Mouse (Mus musculus) cerebellum, postnatal 4 days (tissue): ENCODE measurements around the gene Cuedc1.

Experiments
- DNase-seq, 2 experiments: peaks; one replicate each; pipeline ENCODE4 v3.0.0; 2022; ENCODE audit warnings: low spot score in 2 of 2, mixed read lengths in 1 of 2

Cuedc1 gene

DNA sequence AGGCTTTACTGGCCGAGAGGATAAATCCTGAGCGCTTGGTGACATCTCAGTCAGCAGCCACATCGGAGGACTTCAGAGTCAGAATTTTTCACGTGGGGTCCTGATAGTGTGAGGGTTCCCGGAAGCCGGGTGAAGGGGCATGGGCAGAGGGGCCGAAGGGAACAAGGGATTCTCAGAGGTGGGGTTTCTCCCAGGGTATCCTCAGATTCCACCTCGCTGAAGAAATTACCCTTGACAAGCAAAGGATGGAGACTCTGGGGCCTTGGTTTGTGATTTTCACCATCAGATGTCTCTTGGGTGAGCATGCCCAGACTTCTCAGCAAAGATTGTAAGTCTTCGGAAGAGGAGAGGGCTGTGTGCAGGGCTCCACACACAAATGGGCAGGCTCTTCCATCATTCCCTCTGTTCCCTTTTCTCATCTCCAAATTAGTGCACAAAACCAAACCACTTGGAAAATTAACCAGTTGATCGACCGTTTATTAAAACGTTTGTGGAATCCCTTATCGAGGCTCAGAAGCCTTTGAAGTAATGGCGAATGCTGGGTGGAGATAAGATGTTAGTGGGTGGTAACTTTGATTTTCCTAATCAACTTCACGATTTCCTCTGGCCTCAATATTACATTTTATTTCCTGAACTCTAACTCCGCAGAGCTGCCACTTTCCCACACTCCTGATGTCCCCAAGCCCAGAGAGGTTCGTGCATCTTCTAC is at the start of gene Cuedc1:
Cuedc1 (plus strand) TSS at position 38 of the 709 bp plus-strand sequence.
- DNase-seq = no peak

DNA sequence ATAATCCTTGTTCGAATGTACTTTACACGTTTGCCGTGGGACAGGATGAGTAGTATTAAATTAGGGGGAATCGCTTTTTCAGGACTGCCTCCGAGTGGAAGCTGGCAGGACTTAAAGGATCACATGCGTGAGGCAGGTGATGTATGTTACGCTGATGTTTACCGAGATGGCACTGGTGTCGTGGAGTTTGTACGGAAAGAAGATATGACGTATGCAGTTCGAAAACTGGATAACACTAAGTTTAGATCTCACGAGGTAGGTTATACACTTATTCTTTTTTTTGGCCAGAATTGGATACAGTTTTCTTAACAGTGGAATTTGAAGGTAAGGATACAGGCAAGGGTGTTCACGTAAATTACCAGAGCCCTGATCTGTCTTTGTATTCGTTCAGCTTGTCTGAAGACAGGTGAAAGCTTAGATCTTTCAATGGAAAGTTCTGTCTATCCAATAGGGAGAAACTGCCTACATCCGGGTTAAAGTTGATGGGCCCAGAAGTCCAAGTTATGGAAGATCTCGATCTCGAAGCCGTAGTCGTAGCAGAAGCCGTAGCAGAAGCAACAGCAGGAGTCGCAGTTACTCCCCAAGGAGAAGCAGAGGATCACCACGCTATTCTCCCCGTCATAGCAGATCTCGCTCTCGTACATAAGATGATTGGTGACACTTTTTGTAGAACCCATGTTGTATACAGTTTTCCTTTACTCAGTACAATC is 48.7 kb upstream of the Cuedc1 start:
- no peak for DNase-seq

DNA sequence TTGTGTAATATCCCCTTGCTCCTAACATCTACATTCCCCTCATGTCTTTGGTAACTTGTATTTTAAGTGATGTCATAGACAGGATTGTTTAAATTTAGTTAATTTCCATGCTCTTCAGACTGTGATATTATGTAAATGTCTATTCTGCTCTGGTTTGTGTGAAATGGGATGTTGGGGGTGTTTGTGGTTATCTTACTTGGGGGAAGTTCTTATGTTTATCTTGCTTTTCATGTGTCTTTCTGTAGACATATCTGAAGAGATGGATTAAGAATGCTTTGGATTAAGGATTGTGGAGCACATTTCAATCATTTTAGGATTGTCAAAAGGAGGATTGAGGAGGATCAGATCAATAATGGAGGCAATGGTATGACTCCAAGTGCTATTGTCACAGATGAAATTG is 48.1 kb upstream of the Cuedc1 start:
- no peak for DNase-seq

DNA sequence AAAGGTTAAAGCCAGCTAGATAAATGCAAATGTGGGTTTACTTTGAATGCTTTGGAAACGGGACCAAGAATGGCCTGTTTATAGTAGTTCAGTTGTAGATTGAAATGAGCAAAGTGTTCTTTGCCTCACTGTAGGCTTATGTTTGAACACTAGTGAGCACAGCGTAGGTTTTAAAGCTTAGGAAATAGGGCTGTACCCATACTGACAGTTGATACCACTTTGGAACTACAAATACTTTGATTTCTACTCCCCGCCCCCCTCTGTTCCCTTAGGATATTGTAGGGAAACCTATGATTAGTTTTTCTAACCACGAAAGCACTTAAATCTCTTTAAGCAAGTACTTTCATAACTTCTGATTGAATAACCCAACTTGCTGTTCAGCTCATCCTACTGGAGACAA is 45.2 kb upstream of the Cuedc1 start:
- DNase-seq = no peak

DNA sequence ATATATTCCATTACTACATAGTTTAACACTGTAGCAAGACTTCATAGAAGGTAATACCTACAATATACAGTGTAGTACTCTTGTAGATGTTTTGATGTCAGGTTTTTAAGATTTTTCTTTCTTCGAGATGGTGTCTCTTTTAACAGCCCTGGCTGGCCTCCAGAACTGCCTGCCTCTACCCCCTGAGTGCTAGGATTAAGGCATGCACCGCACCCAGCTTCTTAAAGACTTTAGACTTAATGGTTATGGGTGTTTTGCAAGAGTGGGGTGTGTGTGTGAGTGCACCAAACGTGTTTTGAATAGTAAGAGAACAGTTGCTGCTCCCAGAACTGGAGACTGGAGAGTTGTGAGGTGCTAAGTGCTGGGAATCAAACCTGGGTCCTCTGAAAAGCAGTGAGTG is 44.0 kb upstream of the Cuedc1 start:
- DNase-seq = no peak

DNA sequence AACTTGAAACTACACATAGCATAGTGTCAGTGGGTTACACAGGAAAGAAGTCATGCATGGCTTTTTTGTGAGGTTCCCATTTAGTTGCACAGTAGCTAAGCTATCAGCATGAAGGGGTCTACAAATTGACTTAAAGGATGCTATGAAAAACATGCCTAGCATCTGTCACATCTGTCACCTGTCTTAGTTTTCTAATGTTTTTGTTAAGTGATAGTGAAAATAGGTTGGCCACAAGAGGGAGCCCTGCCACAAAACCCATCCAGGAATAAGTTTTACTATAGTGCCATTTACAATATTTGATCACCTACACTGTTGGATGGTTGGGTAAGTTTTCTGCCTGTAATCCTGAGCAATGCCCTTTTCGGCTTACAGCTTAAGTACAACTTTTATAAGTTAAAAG is 43.3 kb upstream of the Cuedc1 start:
- peak in 1 of 2 experiments; percentile 47 for DNase-seq

DNA sequence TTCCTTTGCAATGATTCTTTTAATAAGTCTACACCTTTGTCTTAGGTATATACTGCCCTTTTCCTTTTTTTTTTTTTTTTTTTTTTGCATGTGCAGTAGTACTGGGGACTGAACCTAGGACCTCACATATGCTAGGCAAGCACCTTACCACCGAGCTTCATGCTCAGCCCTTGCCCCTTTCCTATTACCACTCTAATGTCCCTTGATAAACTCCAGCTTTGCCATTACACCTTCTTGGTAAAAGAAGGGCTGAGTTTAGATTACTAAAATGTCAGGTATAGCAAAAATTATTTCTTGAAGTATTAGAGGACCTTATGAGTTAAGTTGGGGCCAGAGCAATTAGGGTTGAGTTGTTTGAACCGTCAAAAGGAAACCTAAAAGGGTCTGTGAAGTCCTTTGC is 42.1 kb upstream of the Cuedc1 start:
- DNase-seq = no peak

DNA sequence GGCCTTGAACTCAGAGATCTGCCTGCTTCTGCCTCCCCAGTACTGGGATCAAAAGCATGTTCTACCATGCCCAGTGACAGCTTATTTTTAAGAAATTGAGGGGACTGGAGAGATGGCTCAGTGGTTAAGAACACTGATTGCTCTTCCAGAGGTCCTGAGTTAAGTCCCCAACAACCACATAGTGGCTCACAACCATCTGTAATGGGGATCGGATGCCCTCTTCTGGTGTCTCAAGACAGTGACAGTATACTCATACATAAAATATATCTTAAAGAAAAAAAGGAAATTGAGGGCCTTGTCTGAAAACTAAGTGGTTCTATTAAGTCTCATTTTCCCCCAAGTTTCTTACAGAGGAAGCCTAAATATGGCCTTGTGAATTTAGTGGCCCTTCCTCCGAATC is 40.1 kb upstream of the Cuedc1 start:
- no peak for DNase-seq

DNA sequence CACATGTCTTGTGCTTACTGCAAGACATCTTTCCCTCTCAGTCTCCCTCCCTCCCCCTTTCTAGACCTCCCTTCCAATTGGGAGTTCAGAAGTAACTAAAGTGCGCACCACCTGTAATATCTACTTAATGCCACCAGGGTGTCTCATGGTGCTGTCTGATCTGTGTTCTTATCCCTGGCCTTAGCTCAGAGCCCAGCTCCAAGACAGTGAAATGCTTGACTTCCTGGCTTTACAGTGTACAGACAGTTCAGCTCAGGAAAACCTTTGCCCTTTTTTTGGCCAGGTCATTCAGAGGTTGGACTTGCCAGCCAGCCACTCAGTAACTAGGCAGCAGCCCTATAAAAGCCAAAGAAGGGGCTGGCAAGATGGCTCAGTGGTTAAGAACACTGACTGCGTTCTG is 38.7 kb upstream of the Cuedc1 start:
- peak in 1 of 2 experiments; percentile 29 for DNase-seq

DNA sequence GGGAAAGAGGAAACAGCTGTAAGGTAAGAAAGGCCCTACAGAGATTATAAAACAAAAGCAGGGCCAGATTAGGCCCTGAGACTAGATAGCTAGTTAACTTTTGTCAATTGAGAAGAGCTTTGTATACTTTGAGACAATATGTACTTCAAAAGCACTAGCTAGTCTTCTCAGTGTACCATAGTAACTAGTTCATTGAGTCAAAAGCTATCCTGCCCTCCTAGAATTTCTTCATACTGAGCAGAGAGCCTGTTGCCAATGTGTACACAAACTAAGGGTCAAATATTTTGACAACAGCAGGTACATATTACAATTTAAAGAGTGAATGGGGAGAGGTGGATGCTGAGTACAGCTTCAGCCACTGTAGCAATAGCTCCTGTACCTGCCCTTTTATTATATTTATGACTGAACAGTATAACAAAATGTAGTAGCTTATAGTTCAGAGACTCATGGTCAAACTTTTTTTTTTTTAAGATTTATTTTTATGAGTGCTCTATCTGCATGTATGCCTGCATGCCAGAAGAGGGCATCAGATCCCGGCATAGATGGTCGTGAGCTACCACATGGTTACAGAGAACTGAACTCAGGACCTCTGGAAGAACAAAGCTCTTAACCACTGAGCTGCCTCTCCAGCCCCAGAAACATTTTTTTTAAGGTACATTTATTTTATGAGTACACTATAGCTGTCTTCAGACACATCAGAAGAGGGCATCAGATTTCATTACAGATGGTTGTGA is 35.8 kb upstream of the Cuedc1 start:
- DNase-seq = no peak

DNA sequence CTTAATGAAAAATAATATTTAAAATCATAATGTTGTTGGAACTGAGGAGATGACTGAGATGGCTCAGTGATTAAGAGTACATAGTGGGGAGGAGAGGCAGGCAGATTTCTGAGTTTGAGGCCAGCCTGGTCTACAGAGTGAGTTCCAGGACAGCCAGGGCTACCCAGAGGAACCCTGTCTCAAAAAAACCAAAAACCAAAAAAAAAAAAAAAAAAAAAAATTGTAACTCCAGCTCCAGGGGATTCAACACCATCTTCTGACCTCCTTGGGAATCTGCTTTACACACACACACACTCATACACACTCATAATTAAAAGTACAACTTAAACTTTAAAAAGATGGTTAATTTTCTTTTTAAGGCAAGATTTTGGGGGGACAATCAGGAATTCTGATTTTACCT is 32.1 kb upstream of the Cuedc1 start:
- no peak for DNase-seq

DNA sequence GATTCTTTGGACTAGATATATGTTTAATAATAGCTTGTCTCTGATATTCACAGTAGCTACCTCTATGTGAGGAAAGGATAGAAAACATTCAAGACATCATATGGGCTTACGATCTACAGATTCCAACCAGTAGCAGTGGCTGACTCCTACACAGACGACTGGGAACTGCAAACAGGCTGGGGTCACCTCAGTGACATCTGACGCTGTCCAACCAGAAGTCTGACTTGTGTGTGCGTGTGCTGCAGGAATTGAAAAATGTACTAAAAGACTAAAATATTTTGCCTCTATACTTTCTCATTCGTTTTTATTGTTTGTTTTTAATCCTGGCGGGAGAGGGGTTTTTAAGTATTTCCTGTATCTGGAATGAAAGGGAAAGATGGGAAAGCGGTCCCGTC is 30.7 kb upstream of the Cuedc1 start:
- no peak for DNase-seq

DNA sequence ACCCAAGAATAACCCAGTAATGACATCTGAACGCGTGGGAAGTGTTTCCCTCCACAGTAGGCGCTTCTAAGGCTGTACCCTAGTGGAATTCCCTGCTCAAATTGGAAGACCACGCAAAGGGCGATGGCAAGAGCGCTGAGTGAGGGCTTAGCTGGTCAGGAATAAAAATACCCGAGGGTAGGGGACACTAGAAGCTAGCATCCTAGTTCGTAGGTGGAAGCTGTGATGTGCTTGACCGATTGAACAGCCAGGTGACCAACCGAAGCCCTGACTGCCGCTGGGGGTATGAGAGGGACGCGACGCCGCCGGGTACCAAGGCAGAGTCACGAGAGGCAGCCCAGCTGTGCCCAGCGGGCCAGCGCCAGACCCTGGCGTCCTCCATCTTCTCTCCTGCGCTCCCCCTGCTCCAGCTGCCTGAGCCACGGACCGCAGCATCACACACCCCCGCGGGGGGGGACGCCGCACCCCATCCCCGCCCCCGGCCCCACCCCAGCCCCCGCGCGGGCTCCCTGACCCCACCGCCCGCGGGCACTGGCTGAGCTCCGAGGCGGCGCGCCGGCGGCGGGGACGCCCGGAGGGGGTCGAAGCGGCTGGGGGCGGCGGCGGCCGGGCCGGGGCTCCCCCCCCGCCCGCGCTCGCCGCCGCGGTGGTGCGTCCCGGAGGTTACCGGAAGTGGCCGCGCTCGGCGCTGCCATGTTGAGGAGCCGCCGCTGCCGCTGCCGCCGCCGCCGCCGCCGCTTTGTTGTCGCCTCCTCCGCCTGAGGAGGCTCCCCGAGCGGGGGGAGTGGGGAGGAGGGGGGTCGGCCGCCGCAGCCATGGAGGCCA is 30.1 kb upstream of the Cuedc1 start, which contains the start of gene Vezf1:
Vezf1 (plus strand) TSS at position 694 of the 825 bp plus-strand sequence.
- DNase-seq = peak; percentile 53 to 80

DNA sequence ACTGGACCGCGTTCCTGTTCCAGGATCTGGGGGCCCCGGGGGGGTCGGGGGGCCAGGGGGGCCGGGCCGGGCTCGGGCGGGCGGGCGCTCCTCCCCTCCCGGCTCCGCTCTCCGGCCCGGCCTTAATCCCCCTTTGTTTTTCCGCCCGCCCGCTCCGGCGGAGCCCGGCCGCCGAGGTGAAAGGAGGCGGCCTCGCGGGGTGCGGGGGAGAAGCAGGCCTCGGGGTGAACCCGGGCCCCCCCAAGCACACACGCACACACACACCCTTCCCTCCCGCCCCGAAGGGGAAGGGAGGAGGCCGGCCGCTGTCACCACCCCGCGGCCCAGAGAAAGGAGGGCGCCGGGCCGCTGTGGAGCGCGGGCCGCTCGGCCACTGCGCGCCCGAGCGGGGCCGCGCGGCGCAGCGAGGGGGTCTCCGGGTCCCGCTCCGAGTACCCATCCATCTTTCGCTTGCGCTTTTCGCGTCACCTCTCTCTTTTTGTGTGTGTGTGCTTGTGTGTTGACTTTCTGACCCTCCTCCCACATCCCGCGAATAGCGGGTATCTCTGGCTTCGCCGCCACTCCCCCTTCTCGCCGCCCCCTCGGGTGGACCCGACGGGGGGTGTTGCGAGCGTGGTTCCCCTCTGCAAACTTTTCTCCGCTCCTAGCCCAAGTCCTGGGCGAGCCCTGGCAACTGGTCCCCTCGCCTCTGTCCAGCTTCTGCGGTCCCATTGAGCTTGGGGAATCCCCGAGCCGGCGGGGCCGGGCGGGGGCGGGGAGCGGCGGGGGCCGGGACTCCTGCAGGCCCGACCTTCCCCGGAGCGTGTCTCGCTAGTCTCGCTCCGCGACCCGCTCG is 29.2 kb upstream of the Cuedc1 start:
- DNase-seq = peak in 1 of 2 experiments; percentile 47

DNA sequence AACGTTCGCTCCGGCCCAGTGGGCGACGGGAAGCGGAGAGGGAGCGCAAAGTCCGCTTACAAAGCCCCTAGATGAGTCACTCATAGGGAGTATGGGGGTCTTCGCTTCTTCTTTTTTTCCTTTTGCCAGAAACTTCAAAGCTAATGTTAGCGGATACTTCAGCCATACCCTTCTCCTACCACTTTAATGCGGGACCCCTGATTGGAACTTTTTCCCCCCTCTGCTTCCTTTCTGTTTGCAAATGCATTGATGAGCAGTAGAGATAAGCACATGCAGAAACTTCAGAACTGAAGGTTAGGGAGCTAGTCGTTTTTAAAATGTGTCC is 28.6 kb upstream of the Cuedc1 start:
- DNase-seq = no peak

DNA sequence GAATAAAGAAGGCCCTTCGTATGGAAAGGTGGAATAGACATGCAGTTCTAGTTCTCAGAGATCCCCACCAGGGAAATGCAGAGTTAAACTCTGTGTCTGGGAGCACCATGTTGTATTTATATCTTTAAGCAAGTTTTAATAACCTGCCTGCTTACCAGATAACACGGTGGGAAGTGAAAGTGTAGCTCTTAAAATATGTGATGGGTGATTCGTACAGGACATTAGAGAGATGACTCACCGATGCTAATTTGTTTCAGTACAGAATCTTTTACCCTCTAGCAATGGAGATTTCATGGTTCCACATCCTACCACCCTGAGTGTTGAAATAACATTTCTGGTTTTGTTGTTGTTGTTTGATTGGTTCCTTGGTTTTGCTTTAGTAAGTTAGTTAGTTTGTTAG is 27.5 kb upstream of the Cuedc1 start:
- DNase-seq = no peak

DNA sequence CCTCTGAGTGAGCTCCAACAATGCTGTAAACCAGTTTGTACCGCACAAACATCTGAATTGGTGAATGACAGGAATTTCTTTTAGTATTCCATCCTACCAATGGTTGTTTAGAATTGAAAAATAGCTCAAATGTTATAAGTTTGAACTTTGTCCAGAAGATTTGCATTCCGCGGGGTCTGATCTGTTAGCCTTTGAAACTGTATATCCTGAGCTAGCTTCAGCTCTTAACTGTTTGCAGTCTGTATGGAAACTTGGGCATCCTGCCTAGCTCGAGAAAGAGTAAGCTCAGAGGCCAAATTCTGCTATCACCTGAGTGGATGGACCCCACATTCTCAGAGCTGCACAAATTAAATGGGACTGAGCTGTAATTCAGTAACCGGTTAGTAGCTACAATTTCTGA is 26.7 kb upstream of the Cuedc1 start:
- DNase-seq = no peak

DNA sequence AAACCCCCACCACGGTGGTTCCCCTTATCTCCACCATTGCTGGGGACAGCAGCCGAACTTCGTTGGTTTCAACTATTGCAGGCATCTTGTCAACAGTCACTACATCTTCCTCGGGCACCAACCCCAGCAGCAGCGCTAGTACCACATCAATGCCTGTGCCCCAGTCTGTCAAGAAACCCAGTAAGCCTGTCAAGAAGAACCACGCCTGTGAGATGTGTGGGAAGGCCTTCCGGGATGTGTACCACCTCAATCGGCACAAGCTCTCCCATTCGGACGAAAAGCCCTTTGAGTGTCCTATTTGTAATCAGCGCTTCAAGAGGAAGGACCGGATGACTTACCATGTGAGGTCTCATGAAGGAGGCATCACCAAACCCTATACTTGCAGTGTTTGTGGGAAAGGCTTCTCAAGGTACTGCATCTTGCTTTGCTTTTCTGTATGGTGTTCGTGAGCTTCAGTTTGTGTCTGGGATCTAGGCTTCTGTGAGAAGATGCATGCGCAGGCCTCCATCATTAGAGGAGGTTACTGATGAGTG is 24.4 kb upstream of the Cuedc1 start:
- DNase-seq = no peak

DNA sequence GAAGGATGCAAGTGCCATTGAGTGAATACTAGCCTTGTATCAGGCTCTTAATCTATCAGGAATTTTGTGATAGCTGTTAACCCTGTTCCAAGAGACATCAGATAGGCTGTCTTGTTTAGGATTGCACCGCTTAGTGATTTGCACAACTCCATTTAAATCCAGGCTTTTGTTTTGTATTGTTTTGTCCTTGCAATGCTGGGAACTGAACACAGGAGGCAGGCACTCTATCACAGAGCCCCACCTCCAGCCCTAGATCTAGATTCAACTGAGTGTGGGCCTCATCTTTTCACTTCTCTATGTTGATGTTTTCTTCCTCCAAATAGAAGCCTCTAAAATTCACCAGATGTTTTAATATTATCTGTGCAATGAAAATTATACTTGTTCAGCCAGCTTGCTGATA is 22.2 kb upstream of the Cuedc1 start:
- no peak for DNase-seq

DNA sequence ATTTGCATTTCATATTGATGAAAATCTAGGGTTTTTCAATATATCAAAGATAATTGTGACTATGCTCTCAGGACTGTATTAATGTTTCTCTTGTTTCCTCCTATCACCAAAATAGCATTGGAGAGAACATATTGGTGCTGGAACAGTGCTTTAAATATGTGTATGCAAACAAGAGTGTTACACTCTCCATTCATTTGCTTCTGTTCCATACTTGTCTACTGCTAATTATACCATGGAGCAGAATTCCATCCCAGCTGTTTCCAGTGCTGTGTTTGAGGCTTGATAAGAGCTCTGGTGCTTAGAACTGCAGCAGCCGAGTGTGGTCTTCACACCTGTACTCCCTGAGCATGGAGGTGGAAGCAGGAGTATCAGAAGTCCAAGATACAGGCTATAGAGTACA is 21.5 kb upstream of the Cuedc1 start:
- no peak for DNase-seq

DNA sequence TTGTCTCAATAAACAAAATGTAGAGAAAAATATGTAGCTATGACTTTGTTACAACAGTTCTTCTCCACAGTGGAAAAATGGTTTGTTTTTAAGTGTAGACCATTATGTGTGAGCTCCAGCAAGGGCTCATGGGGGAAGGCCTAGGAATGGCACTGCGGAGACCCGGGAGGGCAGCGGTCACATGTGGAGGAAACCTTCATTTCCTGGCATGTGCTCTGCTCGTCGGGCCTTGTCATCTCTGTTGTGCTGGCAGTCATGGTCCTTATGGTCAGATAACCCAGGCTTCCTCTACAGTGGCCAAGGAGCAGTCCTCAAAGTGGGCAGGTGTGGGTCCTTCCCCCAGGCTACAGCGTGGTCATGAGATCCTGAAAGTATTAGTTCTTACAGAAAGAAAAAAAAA is 14.2 kb upstream of the Cuedc1 start:
- no peak for DNase-seq
